Mouse (Mus musculus): ENCODE results near the gene Alkbh1. TPM values are rescaled to one million over a fixed set of nuclear protein-coding genes. Genes with fewer than 3 reads are reported as not detected.

Gene Alkbh1
- polyA plus RNA-seq, 1 experiment = not detected

GRCm38 (mm10) chr12:87393447-87394145 is 50.2 kb downstream of the Alkbh1 start:
- Histone ChIP-seq H3K4me1 (ENCODE audit: control insufficient read depth, insufficient read depth, low read length) (no peaks in the 10 kb centered on the region), H3K27ac (ENCODE audit: insufficient read depth, low read depth, low read length) (no peak overlapping the region), H3K4me3 (ENCODE audit: insufficient read depth, low read depth, low read length) (no peak overlapping the region)
- WGBS = 88% methylated on average over 4 of the region's 4 CpGs
- TF ChIP-seq POLR2A (IDR thresholded peaks at IDR 0.05; ENCODE audit: insufficient read depth, low read depth, low read length) = no peak
- TF ChIP-seq CTCF (IDR thresholded peaks at IDR 0.05; ENCODE audit: insufficient read depth, low read depth, low read length) = no peak

- Histone ChIP-seq H3K4me1 (ENCODE audit: control insufficient read depth, insufficient read depth, low read length) (peaks cover 6% of the 10 kb centered on the region), H3K27ac (ENCODE audit: insufficient read depth, low read depth, low read length) (no peak overlapping the region), H3K4me3 (ENCODE audit: insufficient read depth, low read depth, low read length) (no peak overlapping the region)
- TF ChIP-seq CTCF (IDR thresholded peaks at IDR 0.05; ENCODE audit: insufficient read depth, low read depth, low read length) = no peak
- TF ChIP-seq POLR2A (IDR thresholded peaks at IDR 0.05; ENCODE audit: insufficient read depth, low read depth, low read length) = no peak
Observed at GRCm38 (mm10) chr12:87391355-87391754, 52.5 kb downstream of the Alkbh1 start.

- Histone ChIP-seq H3K27ac (ENCODE audit: insufficient read depth, low read depth, low read length) (no peak overlapping the region), H3K4me3 (ENCODE audit: insufficient read depth, low read depth, low read length) (no peak overlapping the region), H3K4me1 (ENCODE audit: control insufficient read depth, insufficient read depth, low read length) (peaks cover 8% of the 10 kb centered on the region)
- WGBS = 29% methylated on average over 3 of the region's 3 CpGs
- TF ChIP-seq POLR2A (IDR thresholded peaks at IDR 0.05; ENCODE audit: insufficient read depth, low read depth, low read length) = no peak
- TF ChIP-seq CTCF (IDR thresholded peaks at IDR 0.05; ENCODE audit: insufficient read depth, low read depth, low read length) = no peak
Observed at GRCm38 (mm10) chr12:87389231-87389630, 54.6 kb downstream of the Alkbh1 start.

GRCm38 (mm10) chr12:87388122-87388774 is 55.6 kb downstream of the Alkbh1 start, which contains the start of gene Sptlc2:
Sptlc2 (minus strand) TSS chr12:87388355.
- Histone ChIP-seq H3K4me1 (ENCODE audit: control insufficient read depth, insufficient read depth, low read length) (peaks cover 8% of the 10 kb centered on the region), H3K27ac (ENCODE audit: insufficient read depth, low read depth, low read length) (peak within 1 kb of the TSS; percentile 90), H3K4me3 (ENCODE audit: insufficient read depth, low read depth, low read length) (peak within 1 kb of the TSS; percentile 80)
- under 1% methylated on average over 45 of the region's 45 CpGs for WGBS
- TF ChIP-seq POLR2A (IDR thresholded peaks at IDR 0.05; ENCODE audit: insufficient read depth, low read depth, low read length) (peak; percentile 72; the same call in 1 of the 2 replicates), CTCF (IDR thresholded peaks at IDR 0.05; ENCODE audit: insufficient read depth, low read depth, low read length) (no peak)

GRCm38 (mm10) chr12:87387171-87388121 is 56.4 kb downstream of the Alkbh1 start:
- TF ChIP-seq CTCF (IDR thresholded peaks at IDR 0.05; ENCODE audit: insufficient read depth, low read depth, low read length) (no peak), POLR2A (IDR thresholded peaks at IDR 0.05; ENCODE audit: insufficient read depth, low read depth, low read length) (no peak)
- H3K27ac ChIP-seq (ENCODE audit: insufficient read depth, low read depth, low read length) = peak overlapping the region; percentile 18; the same call in 1 of the 2 replicates
- under 1% methylated on average over 65 of the region's 65 CpGs for WGBS
- H3K4me1 ChIP-seq (ENCODE audit: control insufficient read depth, insufficient read depth, low read length) = peaks cover 8% of the 10 kb centered on the region
- H3K4me3 ChIP-seq (ENCODE audit: insufficient read depth, low read depth, low read length) = peak overlapping the region; percentile 80

DNA sequence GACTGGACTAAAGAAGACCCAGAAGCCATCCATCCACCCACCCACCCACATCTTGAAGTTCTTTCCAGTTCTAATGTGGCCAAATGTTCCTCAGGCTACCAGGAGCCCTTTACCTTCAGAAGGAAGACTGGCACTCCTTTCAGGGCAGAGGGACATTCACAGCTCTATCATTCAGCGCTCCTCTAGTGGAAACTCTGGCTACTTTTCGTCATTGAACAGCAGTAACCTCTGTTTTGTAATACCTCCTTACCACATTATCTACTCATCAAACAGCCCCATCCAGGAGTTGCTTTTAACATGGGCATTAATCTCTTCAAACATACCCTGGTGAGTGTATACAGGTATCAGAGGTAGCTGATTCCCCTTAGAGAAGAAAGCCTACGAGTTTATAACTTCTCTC is 58.8 kb downstream of the Alkbh1 start:
- Histone ChIP-seq H3K4me3 (ENCODE audit: insufficient read depth, low read depth, low read length) (no peak overlapping the region), H3K4me1 (ENCODE audit: control insufficient read depth, insufficient read depth, low read length) (peaks cover 8% of the 10 kb centered on the region), H3K27ac (ENCODE audit: insufficient read depth, low read depth, low read length) (no peak overlapping the region)
- WGBS = 87% methylated on average over 3 of the region's 3 CpGs
- TF ChIP-seq CTCF (IDR thresholded peaks at IDR 0.05; ENCODE audit: insufficient read depth, low read depth, low read length) (no peak), POLR2A (IDR thresholded peaks at IDR 0.05; ENCODE audit: insufficient read depth, low read depth, low read length) (no peak)

DNA sequence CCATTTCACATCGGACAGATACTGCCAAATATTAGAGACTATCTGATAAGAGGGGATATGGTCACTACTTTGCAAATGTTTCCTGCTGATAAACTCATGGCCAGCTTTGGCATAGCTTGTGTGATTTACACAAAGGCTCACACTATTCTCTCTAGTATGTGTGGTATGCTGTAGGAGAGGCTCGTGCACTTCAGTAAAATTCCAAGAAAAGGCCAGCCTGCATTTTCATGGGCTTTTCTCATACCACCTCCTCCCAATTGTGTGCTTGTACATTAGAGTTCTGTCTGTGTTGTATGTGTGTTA is 62.5 kb downstream of the Alkbh1 start:
- Histone ChIP-seq H3K4me3 (ENCODE audit: insufficient read depth, low read depth, low read length) (no peak overlapping the region), H3K4me1 (ENCODE audit: control insufficient read depth, insufficient read depth, low read length) (peaks cover 5% of the 10 kb centered on the region), H3K27ac (ENCODE audit: insufficient read depth, low read depth, low read length) (no peak overlapping the region)
- no peak for TF ChIP-seq POLR2A (IDR thresholded peaks at IDR 0.05; ENCODE audit: insufficient read depth, low read depth, low read length)
- WGBS = 78% methylated on average over 2 of the region's 2 CpGs

DNA sequence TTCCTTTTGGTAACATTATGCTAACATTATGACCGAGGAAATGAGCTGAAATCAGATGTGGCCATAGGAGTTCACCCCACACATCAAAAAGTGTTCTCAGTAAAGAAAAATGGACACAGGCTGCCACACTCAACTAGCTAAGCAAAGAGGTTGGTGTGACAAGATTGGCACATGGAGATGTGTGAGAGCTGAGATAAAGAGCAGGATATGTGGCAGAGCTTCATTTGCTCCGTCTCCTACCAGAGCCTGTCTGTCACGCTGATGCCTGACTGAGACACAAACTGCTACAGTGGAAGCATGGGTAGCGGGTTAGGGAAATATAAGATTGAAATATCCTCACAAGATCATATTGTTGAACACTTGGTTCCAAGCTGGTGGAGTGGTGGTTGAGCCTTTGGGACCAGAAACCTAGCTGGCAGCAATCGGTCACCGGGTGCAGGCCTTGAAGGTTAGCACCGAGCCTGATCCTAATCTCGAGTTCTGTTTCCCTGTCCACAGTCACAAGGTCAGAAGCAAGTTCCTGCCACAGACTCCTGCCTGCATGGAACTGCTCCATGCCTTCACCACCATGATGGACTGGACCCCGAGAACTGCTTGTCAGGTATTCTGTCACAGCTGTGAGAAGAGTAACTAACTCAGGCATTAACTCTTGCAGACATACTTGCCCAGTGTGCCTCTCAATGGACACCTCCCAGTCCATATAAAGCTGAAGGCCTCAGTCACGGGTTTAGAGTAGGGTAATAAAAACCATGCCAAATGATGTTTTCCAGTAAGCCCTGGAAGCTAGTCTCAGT is 63.0 kb downstream of the Alkbh1 start:
- Histone ChIP-seq H3K27ac (ENCODE audit: insufficient read depth, low read depth, low read length) (no peak overlapping the region), H3K4me1 (ENCODE audit: control insufficient read depth, insufficient read depth, low read length) (peaks cover 3% of the 10 kb centered on the region), H3K4me3 (ENCODE audit: insufficient read depth, low read depth, low read length) (no peak overlapping the region)
- no peak for TF ChIP-seq POLR2A (IDR thresholded peaks at IDR 0.05; ENCODE audit: insufficient read depth, low read depth, low read length)
- TF ChIP-seq CTCF (IDR thresholded peaks at IDR 0.05; ENCODE audit: insufficient read depth, low read depth, low read length) = no peak
- WGBS = 89% methylated on average over 10 of the region's 10 CpGs

Data from olfactory bulb, adult 2 months (tissue).